Mouse (Mus musculus) midbrain, embryonic 10.5 days (tissue): ENCODE measurements around the gene Tvp23a. TPM values are rescaled to one million over a fixed set of nuclear protein-coding genes. Genes with fewer than 3 reads are reported as not detected.

Source experiments
- DNase-seq: peaks from one replicate; pipeline ENCODE4 v3.0.0-alpha.2; 2017; ENCODE audit warnings: low spot score
- H3K27ac ChIP-seq: fragments of 300-500 bp; sonication (generic); replicated peaks from 2 replicates; pipeline ENCODE4 v1.5.1; 2016; ENCODE audit warnings: mild to moderate bottlenecking
- H3K27me3 ChIP-seq: fragments of 300-500 bp; sonication (generic); 2 replicates; pipeline ENCODE4 v1.6.1; 2016; ENCODE audit warnings: low read depth, mild to moderate bottlenecking; ENCODE audit not compliant: poor library complexity, severe bottlenecking
- H3K36me3 ChIP-seq: fragments of 300-500 bp; sonication (generic); 2 replicates; pipeline ENCODE4 v1.6.1; 2016; ENCODE audit warnings: mild to moderate bottlenecking, moderate library complexity
- H3K4me1 ChIP-seq: fragments of 300-500 bp; sonication (generic); 2 replicates; pipeline ENCODE4 v1.6.1; 2016
- H3K4me3 ChIP-seq: fragments of 300-500 bp; sonication (generic); 2 replicates; pipeline ENCODE4 v1.5.1; 2016; ENCODE audit warnings: mild to moderate bottlenecking, moderate library complexity
- H3K9me3 ChIP-seq: fragments of 300-500 bp; sonication (generic); replicated peaks from 2 replicates; pipeline ENCODE4 v1.6.1; 2016; ENCODE audit warnings: mild to moderate bottlenecking
- WGBS: fragments of 180-500 bp; shearing (Covaris S2); methylation state at CpG from one replicate; pipeline ENCODE4 v1.1.7; 2016; 5-methylcytosine and 5-hydroxymethylcytosine counted together
- polyA plus RNA-seq: library from polyadenylated mRNA; unstranded; fragments of >200 nt; fragmentation: Nextera tagmentation; extraction: Ambion mirVana; gene quantifications from 2 replicates; pipeline ENCODE4 v1.2.1, GENCODE M21; 2016

The Tvp23a gene
- polyA plus RNA-seq, 1 experiment from 2014 or later = 22.9 TPM

DNA sequence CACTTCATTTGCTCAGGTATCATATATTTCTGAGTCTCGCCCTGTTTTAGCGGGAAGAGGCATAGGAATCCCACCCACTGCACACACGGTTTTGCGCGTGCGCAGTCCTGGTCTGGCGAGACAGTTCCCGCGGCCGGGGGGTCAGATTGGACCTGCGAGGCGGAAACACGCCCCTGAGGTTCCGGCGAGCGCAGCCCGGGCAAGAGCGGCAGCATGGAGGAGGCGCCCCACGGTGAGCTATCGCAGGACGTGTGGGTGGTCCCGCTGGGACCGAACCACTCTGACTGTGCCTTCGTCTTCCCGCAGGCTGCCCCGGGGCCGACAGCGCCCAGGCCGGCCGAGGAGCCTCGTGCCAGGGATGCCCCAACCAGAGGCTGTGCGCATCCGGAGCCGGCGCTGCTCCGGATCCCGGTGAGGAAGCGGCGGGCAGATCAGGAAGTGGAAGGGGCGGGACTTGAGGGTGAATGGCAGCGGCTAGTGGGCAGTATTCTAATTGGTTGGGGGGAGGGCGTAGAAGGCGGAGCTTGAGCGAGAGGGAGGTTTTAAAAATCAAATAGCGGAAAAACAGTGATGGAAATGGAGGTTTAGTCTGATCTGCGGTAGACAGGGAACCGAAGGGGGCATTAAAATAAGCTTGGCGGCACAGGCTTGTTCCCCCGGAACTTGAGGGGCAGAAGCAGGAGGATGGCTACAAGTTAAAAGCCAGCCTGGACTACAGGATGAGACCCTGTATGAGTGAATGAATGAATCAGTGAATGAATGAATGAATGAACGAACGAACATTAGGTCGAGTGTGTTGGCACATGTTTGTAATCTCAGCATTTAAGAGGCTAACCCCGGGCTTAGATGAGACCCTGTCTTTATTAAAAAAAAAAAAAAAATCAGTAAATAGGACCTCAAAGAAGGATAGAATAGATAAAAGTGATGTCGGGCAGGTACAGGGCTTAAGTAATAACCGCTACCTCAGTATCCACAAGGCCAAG lies 35.1 kb downstream of the Tvp23a start, which contains the start of gene Nubp1:
Gene Nubp1 (plus strand): TSS at position 185 of the 983 bp plus-strand sequence.
- WGBS = 3% methylated on average over 56 of the region's 56 CpGs
- 0 out of 2 replicates have a peak, but pooled peaks cover 4% of the 10 kb centered on the region for H3K9me3 ChIP-seq
- peaks cover 15% of the 10 kb centered on the region for H3K4me1 ChIP-seq
- H3K27ac ChIP-seq = peak within 1 kb of the TSS; percentile 91
- H3K4me3 ChIP-seq = peak within 1 kb of the TSS; percentile 63
- DNase-seq = peak; percentile 97
- H3K27me3 ChIP-seq = no peaks in the 10 kb centered on the region
- peaks cover 37% of the 10 kb centered on the region for H3K36me3 ChIP-seq

DNA sequence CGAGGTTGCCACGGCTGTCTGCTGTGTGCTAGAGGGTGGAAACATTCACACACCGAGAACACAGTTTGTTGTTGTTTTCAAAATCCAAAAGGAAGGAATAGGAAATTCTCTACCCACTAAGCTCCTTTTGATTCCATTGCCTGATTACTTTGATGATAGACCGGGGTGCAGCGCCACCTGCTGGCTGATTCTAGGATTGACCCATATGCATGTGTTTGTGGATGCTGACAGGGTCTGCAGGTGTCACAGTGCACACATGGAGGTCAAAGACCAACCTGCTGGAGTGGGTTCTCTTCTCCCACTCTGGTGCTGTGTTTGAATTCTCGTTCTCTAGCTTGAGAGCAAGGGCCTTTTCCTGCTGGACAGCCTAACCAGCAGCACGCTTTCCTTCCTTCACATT lies 48.0 kb downstream of the Tvp23a start:
- DNase-seq = peak; percentile 83
- WGBS = 34% methylated on average over 7 of the region's 7 CpGs
- no peaks in the 10 kb centered on the region for H3K36me3 ChIP-seq
- H3K9me3 ChIP-seq = no peaks in the 10 kb centered on the region
- H3K4me1 ChIP-seq = peaks cover 8% of the 10 kb centered on the region
- no peak overlapping the region for H3K4me3 ChIP-seq
- H3K27ac ChIP-seq = no peak overlapping the region
- H3K27me3 ChIP-seq = peaks cover 24% of the 10 kb centered on the region

DNA sequence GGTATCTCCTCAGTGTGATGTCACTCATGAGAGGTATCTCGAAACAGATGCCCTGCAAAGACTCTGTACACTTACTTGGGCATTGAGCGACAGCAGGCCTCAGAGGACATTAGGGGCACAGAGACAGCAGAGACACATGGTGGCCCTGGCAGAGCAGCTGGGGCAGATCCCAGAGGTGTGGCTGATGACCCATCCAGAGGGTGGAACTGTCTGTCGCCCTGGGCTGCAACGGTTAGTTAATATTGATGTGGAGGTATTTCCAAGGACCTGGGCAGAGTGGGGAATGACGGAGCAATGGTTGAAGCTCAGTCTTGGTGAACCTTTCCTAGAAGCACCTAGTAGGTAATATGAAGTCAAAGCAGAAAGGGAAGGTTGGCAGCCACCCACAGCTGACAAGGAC lies 48.4 kb downstream of the Tvp23a start:
- peaks cover 8% of the 10 kb centered on the region for H3K4me1 ChIP-seq
- DNase-seq = no peak
- H3K27ac ChIP-seq = no peak overlapping the region
- H3K27me3 ChIP-seq = peaks cover 28% of the 10 kb centered on the region
- no peak overlapping the region for H3K4me3 ChIP-seq
- H3K36me3 ChIP-seq = no peaks in the 10 kb centered on the region
- 80% methylated on average over 5 of the region's 5 CpGs for WGBS
- no peaks in the 10 kb centered on the region for H3K9me3 ChIP-seq

DNA sequence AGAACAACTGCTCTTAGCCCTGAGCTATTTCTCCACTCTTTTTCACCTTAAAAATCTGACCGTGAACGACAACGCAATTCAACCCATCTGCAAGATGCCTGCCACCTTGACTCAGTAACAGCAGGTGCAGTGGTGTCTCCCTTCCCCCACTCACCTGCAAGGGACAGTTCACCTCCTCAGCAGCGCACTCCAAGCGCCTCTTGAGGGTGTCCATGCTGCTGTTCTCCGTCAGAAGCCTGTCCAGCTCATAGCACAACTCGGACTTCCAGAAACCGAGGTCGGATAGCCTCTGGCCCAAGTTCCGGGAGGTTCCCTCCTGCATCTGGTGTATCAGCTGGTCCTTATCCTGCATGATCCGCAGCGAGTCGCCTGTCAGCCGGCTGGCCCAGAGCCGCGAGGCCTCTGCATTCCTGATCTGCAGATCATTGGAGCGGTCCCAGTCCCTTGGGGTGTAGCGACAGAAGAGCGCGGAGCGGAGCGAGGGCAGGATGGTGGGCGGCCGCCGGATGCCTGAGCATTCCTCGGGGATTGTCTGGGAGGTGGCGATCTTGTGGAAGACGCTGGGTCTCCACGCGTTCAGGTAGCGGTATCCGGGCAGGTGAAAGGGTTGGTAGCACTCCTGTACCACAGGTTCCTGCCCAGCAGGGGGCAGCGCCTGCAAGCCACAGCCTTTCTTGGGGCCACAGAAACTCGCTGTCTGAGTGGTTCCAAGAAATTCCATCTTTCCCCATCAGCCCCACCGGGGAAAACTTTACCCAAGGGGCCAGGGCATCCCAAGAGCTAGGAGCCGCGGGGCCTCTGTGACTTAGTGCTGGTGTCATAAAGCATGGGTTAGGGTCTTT lies 52.2 kb downstream of the Tvp23a start, which contains the start of gene Tekt5:
Gene Tekt5 (minus strand): TSS at position 792 of the 842 bp plus-strand sequence.
- H3K9me3 ChIP-seq = no peaks in the 10 kb centered on the region
- H3K4me3 ChIP-seq = peak within 1 kb of the TSS; percentile 47
- H3K4me1 ChIP-seq = peaks cover 8% of the 10 kb centered on the region
- peak; percentile 44 for DNase-seq
- no peaks in the 10 kb centered on the region for H3K36me3 ChIP-seq
- WGBS = 8% methylated on average over 37 of the region's 37 CpGs
- H3K27ac ChIP-seq = no peak within 1 kb of the TSS
- H3K27me3 ChIP-seq = peaks cover 33% of the 10 kb centered on the region

DNA sequence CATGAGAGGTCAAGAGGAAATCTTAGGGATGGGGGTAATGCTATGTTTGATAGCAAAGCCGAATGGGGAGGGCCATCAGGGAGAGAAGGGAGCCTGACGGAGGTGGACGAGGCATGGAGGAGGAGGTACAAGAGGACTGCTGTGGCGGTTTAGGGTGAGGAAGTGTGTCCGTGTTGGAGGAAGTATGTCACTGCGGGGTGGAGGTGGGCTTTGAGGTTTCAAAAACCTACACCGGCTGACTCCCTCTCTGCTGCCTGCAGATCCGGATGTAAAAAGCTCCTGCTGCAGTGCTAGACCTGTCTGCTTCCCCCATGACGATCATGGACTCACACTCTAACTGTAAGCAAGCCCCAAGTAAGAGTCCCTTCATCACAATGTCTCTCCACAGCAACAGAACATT lies 54.6 kb downstream of the Tvp23a start:
- Histone ChIP-seq H3K36me3 (no peaks in the 10 kb centered on the region), H3K27ac (no peak overlapping the region), H3K4me3 (no peak overlapping the region), H3K27me3 (peaks cover 33% of the 10 kb centered on the region), H3K9me3 (no peaks in the 10 kb centered on the region), H3K4me1 (peaks cover 8% of the 10 kb centered on the region)
- DNase-seq = no peak
- WGBS = 84% methylated on average over 9 of the region's 9 CpGs

DNA sequence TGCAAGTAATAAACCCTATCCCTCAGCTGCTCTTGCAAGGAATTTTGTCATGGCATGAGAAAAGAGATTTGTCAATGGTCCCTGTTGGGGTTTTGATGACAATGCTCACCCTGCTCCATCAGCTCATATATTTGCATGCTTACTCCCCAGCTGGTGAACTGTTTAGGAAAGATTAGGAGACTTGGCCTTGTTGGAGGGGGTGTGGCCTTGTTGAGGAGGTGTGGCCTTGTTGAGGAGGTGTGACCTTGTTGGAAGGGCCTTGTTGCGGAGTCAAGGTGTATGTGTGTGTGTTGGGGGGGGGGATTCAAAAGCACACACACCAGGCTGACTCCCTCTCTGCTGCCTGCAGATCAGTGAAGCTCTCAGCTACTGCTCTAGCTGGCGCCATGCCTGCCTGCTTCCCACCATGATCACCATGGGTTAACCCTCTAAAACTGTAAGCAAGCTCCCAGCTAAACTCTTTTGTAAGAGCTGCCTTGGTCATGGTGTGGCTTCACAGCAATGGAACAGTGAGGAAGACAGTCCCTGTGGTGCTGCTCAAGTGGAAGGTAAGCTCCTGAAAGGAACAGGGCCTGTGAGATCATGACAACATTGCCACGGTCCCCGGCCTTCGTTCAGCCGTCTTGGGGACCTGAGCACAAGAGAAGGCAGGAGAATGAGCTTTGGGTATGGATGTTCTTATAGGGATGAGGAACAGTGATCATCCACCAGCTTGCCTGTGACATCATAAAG lies 58.4 kb downstream of the Tvp23a start:
- Histone ChIP-seq H3K4me3 (no peak overlapping the region), H3K27me3 (peaks cover 5% of the 10 kb centered on the region), H3K36me3 (no peaks in the 10 kb centered on the region), H3K4me1 (peaks cover 4% of the 10 kb centered on the region; the same call in 1 of the 2 replicates), H3K27ac (no peak overlapping the region), H3K9me3 (no peaks in the 10 kb centered on the region)
- 92% methylated on average over 6 of the region's 6 CpGs for WGBS
- DNase-seq = no peak

DNA sequence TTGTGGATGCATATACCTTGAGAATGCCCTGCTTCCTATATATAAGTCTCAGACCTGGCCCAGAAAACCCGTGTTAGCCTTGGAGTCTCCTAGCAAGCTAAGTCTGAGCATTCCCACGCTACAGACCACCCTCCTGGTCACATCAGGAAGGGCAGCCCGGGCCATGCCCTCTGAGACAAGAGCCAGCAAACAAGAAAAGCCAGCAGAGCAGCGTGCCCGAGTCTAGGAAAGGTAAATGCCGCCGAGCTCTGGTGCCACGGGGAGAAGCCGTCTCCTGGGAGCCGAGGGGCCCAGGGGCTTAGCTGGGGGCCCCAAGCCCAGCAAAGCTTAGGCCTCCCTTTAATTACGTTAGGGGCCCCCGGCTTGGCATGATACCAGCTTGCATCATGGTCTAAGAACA lies 61.9 kb downstream of the Tvp23a start:
- Histone ChIP-seq H3K4me3 (no peak overlapping the region), H3K9me3 (no peaks in the 10 kb centered on the region), H3K4me1 (peaks cover 4% of the 10 kb centered on the region; the same call in 1 of the 2 replicates), H3K27ac (no peak overlapping the region), H3K27me3 (no peaks in the 10 kb centered on the region; the same call in 1 of the 2 replicates), H3K36me3 (no peaks in the 10 kb centered on the region)
- no peak for DNase-seq
- WGBS = 83% methylated on average over 12 of the region's 12 CpGs

DNA sequence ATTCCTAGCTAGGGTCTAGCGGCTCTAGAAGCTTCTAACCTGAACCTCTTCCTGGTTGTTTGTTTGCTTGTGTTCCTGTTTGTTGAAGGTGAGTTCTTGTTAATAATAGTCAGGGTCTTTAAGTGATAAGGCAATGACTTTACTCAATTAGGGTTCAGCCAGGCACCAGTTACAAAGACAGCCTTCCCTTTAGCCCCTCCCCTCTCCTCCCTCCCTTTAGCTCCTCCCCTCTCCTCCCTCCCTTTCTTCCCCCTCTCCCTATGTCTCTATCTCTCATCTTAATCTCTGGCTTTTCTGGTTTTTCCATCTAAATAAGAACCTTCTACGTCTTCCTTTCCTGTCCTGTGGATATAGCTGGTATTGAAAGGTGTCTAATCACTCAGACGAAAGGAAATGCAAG lies 62.6 kb downstream of the Tvp23a start:
- H3K27me3 ChIP-seq = no peaks in the 10 kb centered on the region; the same call in 1 of the 2 replicates
- no peaks in the 10 kb centered on the region for H3K36me3 ChIP-seq
- peaks cover 4% of the 10 kb centered on the region; the same call in 1 of the 2 replicates for H3K4me1 ChIP-seq
- no peaks in the 10 kb centered on the region for H3K9me3 ChIP-seq
- no peak for DNase-seq
- H3K4me3 ChIP-seq = no peak overlapping the region
- 62% methylated on average over 3 of the region's 3 CpGs for WGBS
- H3K27ac ChIP-seq = no peak overlapping the region

DNA sequence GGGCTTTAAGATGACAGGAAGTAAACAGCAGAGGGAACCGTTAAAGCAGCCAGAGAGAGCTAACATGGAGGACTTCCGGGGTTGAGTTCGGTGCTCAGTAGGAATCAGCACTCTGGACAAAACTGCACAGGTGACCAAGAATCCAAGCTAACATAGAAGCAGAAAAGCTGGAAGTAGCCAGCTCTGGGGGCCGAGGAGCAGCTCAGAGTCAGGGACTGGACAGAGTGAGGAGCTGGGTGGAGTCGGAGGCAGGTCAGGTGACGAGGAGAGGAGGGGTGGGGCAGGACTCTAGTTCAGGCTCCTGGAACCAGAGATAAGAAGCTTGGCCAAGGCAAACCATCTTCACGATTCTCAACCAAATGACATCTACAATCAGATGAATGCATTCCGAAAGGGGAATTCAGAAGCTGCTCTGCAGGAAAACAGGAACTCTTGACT lies 63.1 kb downstream of the Tvp23a start:
- 0 out of 2 replicates have a peak overlapping the region, but pooled peaks have one; percentile 17 for H3K4me3 ChIP-seq
- H3K27ac ChIP-seq = no peak overlapping the region
- WGBS = 32% methylated on average over 8 of the region's 8 CpGs
- no peaks in the 10 kb centered on the region for H3K36me3 ChIP-seq
- DNase-seq = no peak
- no peaks in the 10 kb centered on the region for H3K9me3 ChIP-seq
- peaks cover 4% of the 10 kb centered on the region; the same call in 1 of the 2 replicates for H3K4me1 ChIP-seq
- no peaks in the 10 kb centered on the region; the same call in 1 of the 2 replicates for H3K27me3 ChIP-seq

DNA sequence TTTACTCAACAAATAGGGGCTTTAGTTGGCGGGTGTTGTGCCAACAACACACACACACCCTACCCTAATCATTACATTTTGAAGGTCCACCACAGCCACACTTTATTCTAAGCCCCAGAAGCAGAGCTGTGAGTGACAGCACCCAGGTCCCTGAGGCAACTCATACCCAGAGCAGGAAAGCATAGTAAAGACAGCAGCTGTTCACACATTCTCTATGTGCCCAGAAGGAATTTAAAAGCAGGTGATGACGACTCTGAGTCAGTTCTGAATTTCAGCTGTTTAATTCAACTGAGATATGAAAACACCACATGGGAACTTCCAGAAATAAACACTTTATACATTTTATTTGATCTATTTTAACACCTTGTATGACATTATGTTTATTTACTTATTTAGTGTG lies 67.6 kb downstream of the Tvp23a start:
- Histone ChIP-seq H3K9me3 (no peaks in the 10 kb centered on the region), H3K27me3 (no peaks in the 10 kb centered on the region), H3K27ac (no peak overlapping the region), H3K36me3 (no peaks in the 10 kb centered on the region), H3K4me3 (no peak overlapping the region), H3K4me1 (peaks cover 11% of the 10 kb centered on the region)
- DNase-seq = no peak
- 73% methylated on average over 2 of the region's 2 CpGs for WGBS

DNA sequence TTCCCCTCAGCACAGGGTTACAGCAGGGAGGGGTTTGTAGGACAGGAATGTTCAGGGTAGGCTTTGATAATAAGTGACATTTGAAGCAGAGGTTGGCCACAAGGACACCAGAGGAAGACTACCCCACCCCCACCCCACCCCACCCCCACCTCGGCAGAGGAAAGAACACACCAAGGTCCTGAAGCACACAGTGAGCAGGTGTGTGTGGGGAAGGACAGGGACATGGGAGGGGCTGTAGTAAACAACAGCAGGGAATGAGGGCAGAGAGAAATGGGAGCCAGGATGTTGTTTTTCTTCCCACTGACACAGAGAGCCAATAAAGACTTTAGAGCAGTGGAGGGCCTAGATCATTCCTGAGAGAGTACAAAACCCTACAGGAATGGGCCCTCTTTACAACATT lies 69.9 kb downstream of the Tvp23a start:
- Histone ChIP-seq H3K36me3 (no peaks in the 10 kb centered on the region), H3K9me3 (no peaks in the 10 kb centered on the region), H3K27ac (no peak overlapping the region), H3K27me3 (no peaks in the 10 kb centered on the region), H3K4me3 (no peak overlapping the region), H3K4me1 (peaks cover 11% of the 10 kb centered on the region)
- DNase-seq = no peak
- 67% methylated on average over 1 of the region's 1 CpGs for WGBS
